Mouse (Mus musculus): Measurements from ENCODE around the gene Olfr1320.

Olfr1320 gene

GRCm38 (mm10) chrX:49672033-49672432, at the start of gene Olfr1320:
Olfr1320 (plus strand) TSS chrX:49672333.
- no peak for DNase-seq (ENCODE audit: low spot score in 2 of 2)

GRCm38 (mm10) chrX:49627566-49627965, 44.6 kb upstream of the Olfr1320 start:
- no peak for DNase-seq (ENCODE audit: low spot score in 2 of 2)

GRCm38 (mm10) chrX:49631195-49631594, 40.9 kb upstream of the Olfr1320 start:
- DNase-seq (ENCODE audit: low spot score in 2 of 2), result no peak

- peak in 1 of 2 experiments; percentile 0 for DNase-seq (ENCODE audit: low spot score in 2 of 2)
These were observed 11.4 kb upstream of the Olfr1320 start for GRCm38 (mm10) chrX:49660781-49661180.

Data from frontal cortex, postnatal 36 days (tissue).